ENCODE assay signal across 10 mouse cellular contexts in genomic region chr7:30619202-30619601, GRCm38 (mm10). TPM values are rescaled to one million over a fixed set of nuclear protein-coding genes. Genes with fewer than 3 reads are reported as not detected.
DNase-seq lines count a peak whose midpoint lies in the region; ATAC-seq and TF ChIP-seq lines count a peak whose summit lies in the region.
"Had no signal": no experiment of that assay in that cellular context is flagged by ENCODE, and none has a peak within 500 bp of the region (broad histone marks: within the 10 kb centered on the region; RNA-seq: fewer than 3 reads in every experiment).

No protein-coding gene starts in this region.

- no peak overlapping the region for H3K9ac ChIP-seq in lung, embryonic 14.5 days
- H3K9ac ChIP-seq in forebrain, embryonic 13.5 days, result no peak overlapping the region
- H3K9ac ChIP-seq: midbrain, embryonic 12.5 days had no signal

- no peak for ATAC-seq in lung, embryonic 14.5 days (ENCODE audit: insufficient read depth)
- ATAC-seq in common myeloid progenitor, adult 5-6 weeks (replicated peaks; ENCODE audit: low read depth, poor library complexity, severe bottlenecking), result 0 out of 2 replicates have a peak, but pooled peaks have one; percentile 45
- ATAC-seq in forebrain, embryonic 13.5 days, result no peak

- DNase-seq in cerebellum, postnatal 36 days, result peak; percentile 25 to 27
- DNase-seq in cerebellum, adult 9-11 months, result no peak
- peak; percentile 51 for DNase-seq in lung, embryonic 14.5 days
- DNase-seq in lung, postnatal 25 days (ENCODE audit: low spot score), result no peak
- DNase-seq in spleen, postnatal 4 days (ENCODE audit: low spot score in 2 of 2), result peak; percentile 43 to 72
- DNase-seq in ovary, adult 18-20 months (ENCODE audit: low spot score), result no peak

- peaks cover 80% of the 10 kb centered on the region for H3K36me3 ChIP-seq in lung, embryonic 14.5 days (ENCODE audit: insufficient read depth)
- peaks cover 73% of the 10 kb centered on the region for H3K36me3 ChIP-seq in forebrain, embryonic 13.5 days (ENCODE audit: poor library complexity, severe bottlenecking)

- peak; percentile 61 for TF ChIP-seq CTCF in lung, embryonic 14.5 days (IDR thresholded peaks at IDR 0.05; ENCODE audit: low read depth)

- no peak overlapping the region for H3K4me3 ChIP-seq in lung, embryonic 14.5 days (ENCODE audit: low read depth, low read length)
- no peak overlapping the region for H3K4me3 ChIP-seq in forebrain, embryonic 13.5 days
- H3K4me3 ChIP-seq: midbrain, embryonic 12.5 days had no signal

- no peak overlapping the region for H3K4me2 ChIP-seq in lung, embryonic 14.5 days
- no peak overlapping the region for H3K4me2 ChIP-seq in forebrain, embryonic 13.5 days
- H3K4me2 ChIP-seq: midbrain, embryonic 12.5 days had no signal

- 92% methylated on average over 3 of the region's 3 CpGs for WGBS in lung, embryonic 14.5 days
- WGBS in forebrain, embryonic 13.5 days, result 92% methylated on average over 3 of the region's 3 CpGs

- no peaks in the 10 kb centered on the region for H3K9me3 ChIP-seq in lung, embryonic 14.5 days (ENCODE audit: low read depth, low read length)
- H3K9me3 ChIP-seq in forebrain, embryonic 13.5 days (replicated peaks), result no peaks in the 10 kb centered on the region
- H3K9me3 ChIP-seq: midbrain, embryonic 12.5 days had no signal

- no peaks in the 10 kb centered on the region for H3K27me3 ChIP-seq in lung, embryonic 14.5 days (ENCODE audit: insufficient read depth, low read length)
- H3K27me3 ChIP-seq in forebrain, embryonic 13.5 days, result no peaks in the 10 kb centered on the region
- H3K27me3 ChIP-seq: midbrain, embryonic 12.5 days had no signal

- no peak overlapping the region for H3K27ac ChIP-seq in lung, embryonic 14.5 days (ENCODE audit: low read depth)
- no peak overlapping the region for H3K27ac ChIP-seq in forebrain, embryonic 13.5 days
- H3K27ac ChIP-seq: midbrain, embryonic 12.5 days had no signal

- H3K4me1 ChIP-seq in lung, embryonic 14.5 days (ENCODE audit: insufficient read depth), result no peaks in the 10 kb centered on the region
- H3K4me1 ChIP-seq in forebrain, embryonic 13.5 days, result peaks cover under 1% of the 10 kb centered on the region; the same call in 1 of the 2 replicates
- H3K4me1 ChIP-seq: midbrain, embryonic 12.5 days had no signal

RNA-seq across cellular contexts. Expression of gene Upk1a, which starts 6.6 kb away (rescaled TPM):
- polyA plus RNA-seq in lung, embryonic 14.5 days (2014; fragmentation: Nextera tagmentation; extraction: Ambion mirVana), result 0.46 and 0.51 TPM in 2 replicates
- not detected in 2 replicates for total RNA-seq in common myeloid progenitor, adult 5-6 weeks (2017)
- 0.19 and 0.37 TPM in 2 replicates for polyA plus RNA-seq in forebrain, embryonic 13.5 days (2015; fragmentation: Nextera tagmentation; extraction: Ambion mirVana)

RNA-seq across cellular contexts. Expression of gene Cox6b1, which starts 6.7 kb away (rescaled TPM):
- 855 and 914 TPM in 2 replicates for polyA plus RNA-seq in lung, embryonic 14.5 days (2014; fragmentation: Nextera tagmentation; extraction: Ambion mirVana)
- total RNA-seq in common myeloid progenitor, adult 5-6 weeks (2017), result 396 and 504 TPM in 2 replicates
- polyA plus RNA-seq in forebrain, embryonic 13.5 days (2015; fragmentation: Nextera tagmentation; extraction: Ambion mirVana), result 944 and 1,056 TPM in 2 replicates

RNA-seq across cellular contexts. Expression of gene Etv2, which starts 16.4 kb away (rescaled TPM):
- not detected in 2 replicates for polyA plus RNA-seq in lung, embryonic 14.5 days (2014; fragmentation: Nextera tagmentation; extraction: Ambion mirVana)
- total RNA-seq in common myeloid progenitor, adult 5-6 weeks (2017), result not detected in 2 replicates
- not detected in 2 replicates for polyA plus RNA-seq in forebrain, embryonic 13.5 days (2015; fragmentation: Nextera tagmentation; extraction: Ambion mirVana)
- polyA plus RNA-seq: heart, embryonic 16.5 days; midbrain, embryonic 12.5 days had no signal

RNA-seq across cellular contexts. Expression of gene Zbtb32, which starts 20.5 kb away (rescaled TPM):
- 1.7 and 2.4 TPM in 2 replicates for polyA plus RNA-seq in lung, embryonic 14.5 days (2014; fragmentation: Nextera tagmentation; extraction: Ambion mirVana)
- total RNA-seq in common myeloid progenitor, adult 5-6 weeks (2017), result 0.32 TPM in 1 of 2 replicates, not detected in the other
- 0.34 and 0.43 TPM in 2 replicates for polyA plus RNA-seq in forebrain, embryonic 13.5 days (2015; fragmentation: Nextera tagmentation; extraction: Ambion mirVana)

RNA-seq across cellular contexts. Expression of gene Kmt2b, which starts 30.7 kb away (rescaled TPM):
- polyA plus RNA-seq in lung, embryonic 14.5 days (2014; fragmentation: Nextera tagmentation; extraction: Ambion mirVana), result 11.7 and 14.8 TPM in 2 replicates
- total RNA-seq in common myeloid progenitor, adult 5-6 weeks (2017), result 8.9 and 24.9 TPM in 2 replicates
- 11.6 and 14.1 TPM in 2 replicates for polyA plus RNA-seq in forebrain, embryonic 13.5 days (2015; fragmentation: Nextera tagmentation; extraction: Ambion mirVana)

Comparison
In these comparisons a context has a peak if more than half of its experiments do, and no peak if none do; other contexts are left out.
1. DNase-seq: peak in cerebellum, postnatal 36 days (2 of 2), lung, embryonic 14.5 days (single experiment) and spleen, postnatal 4 days (2 of 2); none in cerebellum, adult 9-11 months (single experiment), lung, postnatal 25 days (single experiment) and ovary, adult 18-20 months (single experiment).